In the genomic region with DNA sequence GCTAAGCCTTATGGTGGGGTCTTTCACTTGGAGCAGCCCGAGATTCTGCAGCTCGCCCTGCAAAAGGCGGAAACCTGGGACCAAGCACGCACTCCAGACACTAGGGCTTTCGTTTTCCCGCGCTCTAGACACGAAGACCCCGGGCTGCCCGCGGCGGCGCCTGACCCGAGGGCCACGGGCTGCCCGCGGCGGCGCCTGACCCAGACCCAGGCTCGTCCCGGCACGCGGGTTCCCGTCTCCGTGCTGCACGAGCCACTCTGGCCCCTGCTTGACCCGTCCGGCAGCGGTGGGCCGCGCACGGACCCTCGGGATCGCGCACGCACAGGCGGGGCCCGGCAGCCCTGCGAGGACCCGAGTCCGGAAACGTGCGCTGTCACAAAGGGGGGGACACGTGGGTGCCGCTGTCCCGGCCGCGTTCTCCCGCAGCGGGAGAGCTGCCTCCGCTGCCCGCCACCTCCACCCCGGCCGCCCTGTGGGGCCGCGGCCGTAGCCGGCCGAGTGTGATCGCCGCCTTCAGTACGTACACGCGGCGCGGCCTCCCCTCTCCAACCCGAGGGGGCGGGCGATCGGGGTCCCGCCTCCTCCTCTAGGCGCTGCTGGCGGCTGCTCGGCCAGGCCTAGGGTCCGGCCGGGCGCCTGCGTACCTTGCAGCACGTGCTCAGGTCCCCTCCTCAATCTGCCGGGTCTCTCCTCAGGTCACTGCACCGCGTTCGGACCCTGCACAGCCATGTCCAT, we compare ENCODE assay signal across 8 mouse cellular contexts. TPM values are rescaled to one million over a fixed set of nuclear protein-coding genes. Genes with fewer than 3 reads are reported as not detected.
A peak's percentile ranks its signal among the peaks of the same experiment; 100 is the strongest.
DNase-seq lines count a peak whose midpoint lies in the region; ATAC-seq lines count a peak whose summit lies in the region.

A gene (plus strand): TSS at position 271 of the 735 bp plus-strand sequence.

- peak within 1 kb of the TSS; percentile 96 for H3K9ac ChIP-seq in heart, embryonic 12.5 days
- H3K9ac ChIP-seq in kidney, embryonic 16.5 days (replicated peaks; ENCODE audit: low read length), result peak within 1 kb of the TSS; percentile 98

- under 1% methylated on average over 69 of the region's 83 CpGs for WGBS in heart, embryonic 12.5 days
- WGBS in kidney, embryonic 16.5 days, result 0% methylated on average over 70 of the region's 83 CpGs

- ATAC-seq in erythroid progenitor cell, adult 5-6 weeks (replicated peaks; ENCODE audit: low FRiP score, poor library complexity, severe bottlenecking), result peak; percentile 65
- ATAC-seq in heart, embryonic 12.5 days (ENCODE audit: insufficient number of reproducible peaks, low FRiP score), result peak; percentile 89
- ATAC-seq in kidney, embryonic 16.5 days (ENCODE audit: low FRiP score, low TSS enrichment), result peak; percentile 94

- no peaks in the 10 kb centered on the region for H3K9me3 ChIP-seq in heart, embryonic 12.5 days (replicated peaks)
- peaks cover 3% of the 10 kb centered on the region; the same call in 1 of the 2 replicates for H3K9me3 ChIP-seq in kidney, embryonic 16.5 days (ENCODE audit: low read length)

- peak within 1 kb of the TSS; percentile 95 for H3K27ac ChIP-seq in heart, embryonic 12.5 days (ENCODE audit: poor library complexity, severe bottlenecking)
- peak within 1 kb of the TSS; percentile 97 for H3K27ac ChIP-seq in kidney, embryonic 16.5 days (ENCODE audit: low read length)

- H3K36me3 ChIP-seq in heart, embryonic 12.5 days, result peaks cover 31% of the 10 kb centered on the region
- peaks cover 43% of the 10 kb centered on the region for H3K36me3 ChIP-seq in kidney, embryonic 16.5 days (ENCODE audit: insufficient read depth, low read length)

- H3K27me3 ChIP-seq in heart, embryonic 12.5 days (replicated peaks), result no peaks in the 10 kb centered on the region
- no peaks in the 10 kb centered on the region for H3K27me3 ChIP-seq in kidney, embryonic 16.5 days (ENCODE audit: insufficient read depth, low read length)

- H3K4me3 ChIP-seq in heart, embryonic 12.5 days, result peak within 1 kb of the TSS; percentile 79
- H3K4me3 ChIP-seq in kidney, embryonic 16.5 days (ENCODE audit: low read length), result peak within 1 kb of the TSS; percentile 93

- H3K4me2 ChIP-seq in heart, embryonic 12.5 days, result peak within 1 kb of the TSS; percentile 96
- H3K4me2 ChIP-seq in kidney, embryonic 16.5 days (replicated peaks; ENCODE audit: low read depth, low read length), result peak within 1 kb of the TSS; percentile 100

- DNase-seq in CD4-positive, CD25-positive, alpha-beta regulatory T cell, adult 2 months (ENCODE audit: low read depth, low spot score), result peak; percentile 89
- DNase-seq in brain, embryonic 18.5 days (ENCODE audit: low read depth, low spot score), result peak; percentile 60
- DNase-seq in liver, result peak; percentile 89
- DNase-seq in monocyte, adult 2 months (ENCODE audit: low read depth in 1 of 2, low spot score in 2 of 2), result peak; percentile 71 to 81
- peak; percentile 77 for DNase-seq in spleen, postnatal 14 days (ENCODE audit: low spot score in 2 of 2)

- peaks cover 46% of the 10 kb centered on the region for H3K4me1 ChIP-seq in heart, embryonic 12.5 days (replicated peaks)
- peaks cover 34% of the 10 kb centered on the region for H3K4me1 ChIP-seq in kidney, embryonic 16.5 days (ENCODE audit: insufficient read depth, low read length)

RNA-seq across cellular contexts. Expression of the gene that starts here (rescaled TPM):
- total RNA-seq in erythroid progenitor cell, adult 5-6 weeks (2015; ENCODE audit: low replicate concordance), result 156 and 173 TPM in 2 replicates
- total RNA-seq in erythroid progenitor cell, adult 5-6 weeks (2017; ENCODE audit: low replicate concordance), result 144 and 198 TPM in 2 replicates
- 82.6 TPM in 2 replicates for polyA plus RNA-seq in heart, embryonic 12.5 days (2016; fragmentation: Nextera tagmentation; extraction: Ambion mirVana)
- 132 and 137 TPM in 2 replicates for polyA plus RNA-seq in kidney, embryonic 16.5 days (2015; fragmentation: Nextera tagmentation; extraction: Ambion mirVana)

Comparison
In these comparisons a context has a peak if more than half of its experiments do, and no peak if none do; other contexts are left out.
1. Peak in every context shown above with its lines: DNase-seq, ATAC-seq, H3K4me3 ChIP-seq and H3K27ac ChIP-seq.